Mouse (Mus musculus): ENCODE results near the gene Atxn10. TPM values are rescaled to one million over a fixed set of nuclear protein-coding genes. Genes with fewer than 3 reads are reported as not detected.
"Not testable (repeated sequence)": the region's sequence is repeated elsewhere in the genome, so short reads cannot be mapped to it uniquely, and the experiment has no call there.

The Atxn10 gene
- total RNA-seq, 2 experiments from 2014 or later = 363 to 369 TPM

- not testable (repeated sequence) for DNase-seq (ENCODE audit: low spot score in 2 of 2)
Measured at GRCm38 (mm10) chr15:85333511-85333910, 2.5 kb upstream of the Atxn10 start.

- DNase-seq (ENCODE audit: low spot score in 2 of 2) = no peak
Measured at GRCm38 (mm10) chr15:85334234-85334633, 1.8 kb upstream of the Atxn10 start.

- peak; percentile 82 to 84 for DNase-seq (ENCODE audit: low spot score in 2 of 2)
Measured at GRCm38 (mm10) chr15:85336301-85336991, 401 bp downstream of the Atxn10 start.

GRCm38 (mm10) chr15:85337219-85337618, 1.2 kb downstream of the Atxn10 start:
- no peak for DNase-seq (ENCODE audit: low spot score in 2 of 2)

GRCm38 (mm10) chr15:85337979-85338378, 1.9 kb downstream of the Atxn10 start:
- DNase-seq (ENCODE audit: low spot score in 2 of 2) = no peak

GRCm38 (mm10) chr15:85342246-85342645, 6.2 kb downstream of the Atxn10 start:
- no peak for DNase-seq (ENCODE audit: low spot score in 2 of 2)

GRCm38 (mm10) chr15:85344673-85345072, 8.6 kb downstream of the Atxn10 start:
- DNase-seq (ENCODE audit: low spot score in 2 of 2) = no peak

GRCm38 (mm10) chr15:85347058-85347700, 11.1 kb downstream of the Atxn10 start:
- DNase-seq (ENCODE audit: low spot score in 2 of 2) = no peak

GRCm38 (mm10) chr15:85350144-85350543, 14.1 kb downstream of the Atxn10 start:
- DNase-seq (ENCODE audit: low spot score in 2 of 2) = no peak

GRCm38 (mm10) chr15:85354060-85354459, 18.0 kb downstream of the Atxn10 start:
- DNase-seq (ENCODE audit: low spot score in 2 of 2) = no peak

- DNase-seq (ENCODE audit: low spot score in 2 of 2) = no peak
Measured at GRCm38 (mm10) chr15:85356112-85356511, 20.1 kb downstream of the Atxn10 start.

GRCm38 (mm10) chr15:85357465-85358225, 21.6 kb downstream of the Atxn10 start:
- no peak for DNase-seq (ENCODE audit: low spot score in 2 of 2)

GRCm38 (mm10) chr15:85359483-85359882, 23.4 kb downstream of the Atxn10 start:
- DNase-seq (ENCODE audit: low spot score in 2 of 2) = no peak

- no peak for DNase-seq (ENCODE audit: low spot score in 2 of 2)
Measured at GRCm38 (mm10) chr15:85359901-85360300, 23.9 kb downstream of the Atxn10 start.

- no peak for DNase-seq (ENCODE audit: low spot score in 2 of 2)
Measured at GRCm38 (mm10) chr15:85364366-85364765, 28.3 kb downstream of the Atxn10 start.

- no peak for DNase-seq (ENCODE audit: low spot score in 2 of 2)
Measured at GRCm38 (mm10) chr15:85366938-85367337, 30.9 kb downstream of the Atxn10 start.

GRCm38 (mm10) chr15:85369765-85370164, 33.7 kb downstream of the Atxn10 start:
- no peak for DNase-seq (ENCODE audit: low spot score in 2 of 2)

GRCm38 (mm10) chr15:85373125-85373524, 37.1 kb downstream of the Atxn10 start:
- no peak for DNase-seq (ENCODE audit: low spot score in 2 of 2)

GRCm38 (mm10) chr15:85383477-85383876, 47.4 kb downstream of the Atxn10 start:
- no peak for DNase-seq (ENCODE audit: low spot score in 2 of 2)

- no peak for DNase-seq (ENCODE audit: low spot score in 2 of 2)
Measured at GRCm38 (mm10) chr15:85388696-85389095, 52.7 kb downstream of the Atxn10 start.

GRCm38 (mm10) chr15:85389915-85390314, 53.9 kb downstream of the Atxn10 start:
- no peak for DNase-seq (ENCODE audit: low spot score in 2 of 2)

GRCm38 (mm10) chr15:85395360-85395759, 59.3 kb downstream of the Atxn10 start:
- DNase-seq (ENCODE audit: low spot score in 2 of 2) = no peak
